Mouse (Mus musculus): Measurements from ENCODE around the gene Olfr1396. TPM values are rescaled to one million over a fixed set of nuclear protein-coding genes. Genes with fewer than 3 reads are reported as not detected.

Olfr1396 gene
- 0.06 TPM in 1 of 2 replicates, not detected in the other for polyA plus RNA-seq (2012; rRNA removed)

DNA sequence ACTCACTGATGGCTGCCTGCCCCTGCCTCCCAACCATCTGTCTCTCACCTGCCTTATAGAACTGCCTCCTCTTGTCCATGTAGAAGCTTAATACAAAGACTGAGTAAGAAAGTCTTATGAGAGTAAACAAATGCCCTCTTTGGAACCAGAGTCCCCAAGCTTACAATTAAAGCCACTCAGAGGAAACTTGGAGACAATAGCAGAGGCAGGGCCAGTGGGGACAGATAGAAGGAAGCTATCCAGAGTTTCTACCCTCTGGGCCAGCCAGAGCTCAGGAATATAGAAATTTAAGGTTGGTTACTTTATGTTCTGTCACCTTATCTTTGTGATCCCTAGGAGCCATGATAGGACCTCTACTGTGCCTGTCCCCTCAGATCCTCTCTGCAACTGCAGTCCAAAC is at the start of gene Olfr1396:
Olfr1396 (minus strand) TSS at position 101 of the 400 bp plus-strand sequence.

DNA sequence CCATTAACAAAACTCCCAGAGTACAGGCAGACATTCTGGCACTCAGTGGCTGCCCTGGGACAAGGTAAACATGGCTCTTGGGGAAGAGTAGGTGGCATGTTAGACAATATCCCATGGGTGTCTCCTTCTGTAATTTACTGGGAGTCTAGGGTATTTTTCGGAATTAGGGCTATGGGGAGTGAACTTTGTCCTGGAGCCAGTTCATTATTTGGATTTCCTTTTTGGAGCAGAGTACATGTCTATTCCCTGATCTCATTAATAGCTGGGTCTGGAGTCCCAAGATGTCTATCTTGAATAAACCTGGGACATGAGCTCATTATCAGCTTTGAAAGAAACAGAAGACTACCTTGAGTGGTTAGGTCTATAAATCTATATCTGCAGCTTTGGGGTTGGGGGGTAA is 39.4 kb upstream of the Olfr1396 start, which contains the start of gene Olfr1394:
Olfr1394 (plus strand) TSS at position 301 of the 400 bp plus-strand sequence.

DNA sequence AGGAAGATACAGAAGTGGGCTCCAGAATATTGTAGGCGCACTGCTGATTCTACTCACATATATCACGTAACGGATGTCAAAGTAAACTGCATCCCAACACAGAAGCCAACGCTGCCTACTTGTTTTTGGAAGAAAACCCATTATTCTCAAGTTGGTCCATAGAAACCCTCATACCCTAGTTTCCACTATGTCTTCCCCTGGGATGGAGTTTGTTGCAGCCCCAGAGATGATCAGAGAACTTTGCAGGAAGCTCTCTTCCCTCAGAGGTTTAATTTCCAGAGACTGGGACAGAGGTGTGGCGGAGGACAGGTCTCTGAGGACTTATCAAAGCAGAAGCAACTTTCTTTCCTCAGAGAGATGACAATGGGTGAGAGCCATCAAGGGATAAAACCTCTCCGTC is 27.3 kb upstream of the Olfr1396 start, which contains the start of gene Olfr1395:
Olfr1395 (plus strand) TSS at position 301 of the 400 bp plus-strand sequence.

DNA sequence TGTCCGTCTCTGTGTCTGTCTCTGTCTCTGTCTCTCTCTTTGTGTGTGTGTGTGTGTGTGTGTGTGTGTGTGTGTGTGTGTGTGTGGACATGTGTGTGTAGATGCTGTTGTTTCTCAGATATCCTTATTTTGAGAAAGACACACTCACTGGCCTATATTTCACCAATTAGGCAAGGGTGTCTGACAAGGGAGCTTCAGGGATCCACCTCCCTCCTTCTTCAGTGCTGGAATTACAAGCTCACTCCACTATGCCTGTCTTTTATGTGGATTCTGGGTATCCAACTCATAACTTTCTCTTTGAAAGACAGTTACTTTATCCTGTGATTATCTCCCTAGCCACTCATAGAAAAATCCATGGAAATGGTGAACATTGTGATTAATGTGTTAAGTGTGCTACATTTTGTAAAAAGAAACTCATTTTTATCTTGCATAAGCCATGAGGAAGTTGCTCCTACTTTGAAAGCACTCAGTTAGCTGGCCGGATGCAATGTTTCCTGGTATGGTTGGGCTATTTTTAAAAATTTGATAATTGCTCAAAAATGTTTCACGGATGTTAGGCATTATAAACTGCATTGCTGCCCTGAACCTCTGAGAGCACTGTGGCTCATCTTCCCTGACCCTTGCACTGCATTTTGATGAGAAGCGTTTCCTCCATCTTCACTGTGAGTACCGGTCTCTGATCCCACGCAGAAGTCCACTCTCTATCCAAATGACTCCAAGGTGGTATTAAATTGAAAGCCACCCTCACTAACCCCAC is 38.5 kb downstream of the Olfr1396 start, which contains the start of gene Ifi47:
Ifi47 (plus strand) TSS at position 587 of the 757 bp plus-strand sequence.

DNA sequence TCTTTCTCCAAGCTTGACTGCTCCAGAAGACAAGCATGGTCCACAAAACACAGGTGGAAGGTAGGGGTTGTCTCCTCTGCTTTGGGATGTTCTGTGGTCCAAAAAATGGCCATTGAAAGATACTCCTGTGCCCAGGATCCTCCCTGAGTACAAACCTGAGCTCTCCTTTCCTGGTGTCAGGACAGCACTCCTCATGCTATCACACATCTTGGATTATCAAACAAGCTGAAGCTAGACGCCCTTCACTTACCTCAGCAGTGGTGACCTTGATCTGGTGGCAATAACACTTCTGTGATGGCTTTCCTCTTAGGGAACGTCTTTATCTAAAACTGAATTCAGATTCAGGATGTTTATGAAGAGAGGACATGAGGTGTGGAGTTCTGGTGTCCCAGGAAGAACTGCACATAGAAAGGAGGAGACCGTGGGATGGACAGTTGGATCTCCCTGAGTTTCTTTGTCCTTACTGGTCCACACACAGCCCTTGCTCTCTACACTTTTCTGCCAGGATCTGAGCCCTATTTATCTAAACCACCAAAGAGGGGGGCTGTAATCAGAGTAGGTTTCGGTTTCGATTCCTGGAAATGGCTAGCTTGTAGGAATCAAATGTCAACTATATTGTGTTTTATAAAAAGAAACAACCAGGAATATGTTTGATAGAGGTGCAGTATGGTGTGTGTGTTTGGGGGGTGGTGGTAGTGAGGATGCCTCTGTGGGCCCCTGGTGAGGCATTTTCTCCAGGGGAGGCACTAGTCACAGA is 50.8 kb downstream of the Olfr1396 start, which contains the start of gene Tgtp2:
Tgtp2 (minus strand) TSS at position 494 of the 757 bp plus-strand sequence.

Other genes with a start within 250 kb of the Olfr1396 start
- gene Irgm1, start 243.2 kb downstream of the Olfr1396 start, polyA plus RNA-seq (2012; rRNA removed), result 4.1 and 6.1 TPM in 2 replicates
- 0.18 and 0.22 TPM in 2 replicates for gene Gm5431, start 212.7 kb downstream of the Olfr1396 start, polyA plus RNA-seq (2012; rRNA removed)
- 0.60 and 0.89 TPM in 2 replicates for gene Psme2b, start 168.7 kb downstream of the Olfr1396 start, polyA plus RNA-seq (2012; rRNA removed)
- 0.11 and 0.24 TPM in 2 replicates for gene Olfr56, start 136.0 kb downstream of the Olfr1396 start, polyA plus RNA-seq (2012; rRNA removed)
- 0.11 and 0.23 TPM in 2 replicates for gene 9930111J21Rik1, start 135.5 kb downstream of the Olfr1396 start, polyA plus RNA-seq (2012; rRNA removed)
- 0.04 and 0.06 TPM in 2 replicates for gene Gm12185, start 122.6 kb downstream of the Olfr1396 start, polyA plus RNA-seq (2012; rRNA removed)
- 0.32 and 0.76 TPM in 2 replicates for gene Tgtp1, start 120.7 kb downstream of the Olfr1396 start, polyA plus RNA-seq (2012; rRNA removed)
- gene 9930111J21Rik2, start 63.6 kb downstream of the Olfr1396 start, polyA plus RNA-seq (2012; rRNA removed), result 0.28 and 0.37 TPM in 2 replicates
- 0.32 and 1.3 TPM in 2 replicates for gene Tgtp2, start 50.7 kb downstream of the Olfr1396 start, polyA plus RNA-seq (2012; rRNA removed)
- gene Ifi47, start 38.3 kb downstream of the Olfr1396 start, polyA plus RNA-seq (2012; rRNA removed), result 1.8 and 2.6 TPM in 2 replicates
- gene Olfr1395, start 27.4 kb upstream of the Olfr1396 start, polyA plus RNA-seq (2012; rRNA removed), result not detected in 2 replicates
- gene Olfr1394, start 39.5 kb upstream of the Olfr1396 start, polyA plus RNA-seq (2012; rRNA removed), result not detected in 2 replicates
- gene Btnl9, start 72.3 kb upstream of the Olfr1396 start, polyA plus RNA-seq (2012; rRNA removed), result 0.07 and 0.36 TPM in 2 replicates
- gene Zfp62, start 88.4 kb upstream of the Olfr1396 start, polyA plus RNA-seq (2012; rRNA removed), result 33.3 and 34.3 TPM in 2 replicates
- 55.9 and 61.6 TPM in 2 replicates for gene Mgat1, start 129.3 kb upstream of the Olfr1396 start, polyA plus RNA-seq (2012; rRNA removed)
- gene Olfr1393, start 163.4 kb upstream of the Olfr1396 start, polyA plus RNA-seq (2012; rRNA removed), result 0.20 and 0.21 TPM in 2 replicates
- 0.18 and 0.40 TPM in 2 replicates for gene Olfr1392, start 170.4 kb upstream of the Olfr1396 start, polyA plus RNA-seq (2012; rRNA removed)
- gene Olfr10, start 189.9 kb upstream of the Olfr1396 start, polyA plus RNA-seq (2012; rRNA removed), result 0.01 TPM in 1 of 2 replicates, not detected in the other
- not detected in 2 replicates for gene Olfr1391, start 207.9 kb upstream of the Olfr1396 start, polyA plus RNA-seq (2012; rRNA removed)
- not detected in 2 replicates for gene Olfr1390, start 220.3 kb upstream of the Olfr1396 start, polyA plus RNA-seq (2012; rRNA removed)